Mouse (Mus musculus) kidney, adult 2 months (tissue): ENCODE results near the gene Kif4. TPM values are rescaled to one million over a fixed set of nuclear protein-coding genes. Genes with fewer than 3 reads are reported as not detected.

Experiments used
- DNase-seq: peaks from one replicate; pipeline ENCODE4 v3.0.0; 2021
- H3K27ac ChIP-seq: fragments of 200-500 bp; 2 replicates; pipeline ENCODE4 v1.5.1; 2012; ENCODE audit warnings: low read depth, low read length, control low read depth, inconsistent platforms; ENCODE audit not compliant: insufficient read depth
- H3K27me3 ChIP-seq: fragments of 200-500 bp; replicated peaks from 2 replicates; pipeline ENCODE4 v1.6.1; 2012; ENCODE audit warnings: mild to moderate bottlenecking, moderate library complexity, low read length, inconsistent platforms; ENCODE audit not compliant: control insufficient read depth, insufficient read depth
- H3K36me3 ChIP-seq: fragments of 200-500 bp; 2 replicates; pipeline ENCODE4 v1.6.1; 2012; ENCODE audit warnings: mild to moderate bottlenecking, moderate library complexity, low read length, inconsistent platforms; ENCODE audit not compliant: control insufficient read depth, insufficient read depth
- H3K4me1 ChIP-seq: fragments of 200-500 bp; 2 replicates; pipeline ENCODE4 v1.6.1; 2011; ENCODE audit warnings: low read length; ENCODE audit not compliant: control insufficient read depth, insufficient read depth
- H3K4me3 ChIP-seq: fragments of 200-500 bp; 2 replicates; pipeline ENCODE4 v1.5.1; 2011; ENCODE audit warnings: mild to moderate bottlenecking, low read depth, low read length, control low read depth; ENCODE audit not compliant: insufficient read depth
- CTCF ChIP-seq: fragments of 200-500 bp; conservative IDR thresholded peaks from 2 replicates; pipeline ENCODE4 v1.5.1; 2011; ENCODE audit warnings: low read depth, mild to moderate bottlenecking, control low read depth, low read length, moderate library complexity, mixed read lengths; ENCODE audit not compliant: insufficient read depth, insufficient read length
- POLR2A ChIP-seq: fragments of 200-500 bp; IDR thresholded peaks from one replicate; pipeline ENCODE4 v1.6.1; 2011; ENCODE audit warnings: low read depth, low read length, control low read depth
- WGBS: fragments of 180-500 bp; shearing (Covaris S2); methylation state at CpG from one replicate; pipeline ENCODE4 v1.1.7; 2018; 5-methylcytosine and 5-hydroxymethylcytosine counted together
- polyA plus RNA-seq: library from polyadenylated mRNA; depleted of rRNA; stranded (reverse); fragments of >200 nt; gene quantifications from 2 replicates; pipeline ENCODE4 v1.2.3, GENCODE M21; 2012; rRNA removed

Kif4 gene
- 0.10 and 0.11 TPM in 2 replicates for polyA plus RNA-seq

DNA sequence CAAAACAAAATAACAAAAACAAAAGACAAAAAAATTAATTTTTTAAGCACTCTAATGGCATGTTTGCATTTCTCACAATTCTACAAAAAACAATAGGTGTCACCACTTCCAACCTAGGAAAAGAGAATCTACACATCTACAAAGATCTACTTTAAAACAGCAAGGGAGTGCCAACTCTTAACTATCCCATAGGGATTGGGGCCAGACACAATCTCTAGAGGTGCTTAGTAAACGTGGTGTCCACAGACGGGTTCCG, at the start of gene Kif4:
Gene Kif4 (plus strand): TSS at position 192 of the 256 bp plus-strand sequence.
- no peak for DNase-seq
- 0% methylated on average over 3 of the region's 3 CpGs for WGBS

DNA sequence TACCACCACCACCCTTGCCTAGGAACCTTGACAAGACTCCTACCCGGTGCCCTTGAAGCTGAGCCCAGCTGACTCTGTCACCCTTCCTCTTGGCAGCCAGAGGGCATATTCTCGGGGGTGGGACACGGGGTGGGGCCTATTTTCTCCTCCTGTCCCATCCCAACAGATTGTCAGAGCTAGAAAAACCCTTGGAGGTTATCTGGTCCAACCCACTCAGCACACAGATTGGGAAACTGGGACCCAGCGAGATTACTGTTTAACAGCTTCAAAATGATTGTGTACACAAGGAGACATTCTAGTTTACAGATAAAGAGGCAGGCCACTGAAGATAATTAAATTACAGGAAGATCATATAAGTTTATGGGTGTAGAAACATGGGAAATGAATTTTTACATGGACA, 30.7 kb upstream of the Kif4 start, which contains the start of gene P2ry4:
Gene P2ry4 (minus strand): TSS at position 79 of the 400 bp plus-strand sequence.
- 68% methylated on average over 4 of the region's 4 CpGs for WGBS
- DNase-seq, result no peak
- H3K27me3 ChIP-seq, result no peaks in the 10 kb centered on the region

More for the DNA sequence above, at the start of gene Kif4:
- Histone ChIP-seq H3K4me3 (peak within 1 kb of the TSS; percentile 74), H3K27me3 (no peaks in the 10 kb centered on the region), H3K4me1 (no peaks in the 10 kb centered on the region; the same call in 1 of the 2 replicates), H3K27ac (peak within 1 kb of the TSS; percentile 66; the same call in 1 of the 2 replicates), H3K36me3 (no peaks in the 10 kb centered on the region)
- TF ChIP-seq CTCF (no peak), POLR2A (no peak)

DNA sequence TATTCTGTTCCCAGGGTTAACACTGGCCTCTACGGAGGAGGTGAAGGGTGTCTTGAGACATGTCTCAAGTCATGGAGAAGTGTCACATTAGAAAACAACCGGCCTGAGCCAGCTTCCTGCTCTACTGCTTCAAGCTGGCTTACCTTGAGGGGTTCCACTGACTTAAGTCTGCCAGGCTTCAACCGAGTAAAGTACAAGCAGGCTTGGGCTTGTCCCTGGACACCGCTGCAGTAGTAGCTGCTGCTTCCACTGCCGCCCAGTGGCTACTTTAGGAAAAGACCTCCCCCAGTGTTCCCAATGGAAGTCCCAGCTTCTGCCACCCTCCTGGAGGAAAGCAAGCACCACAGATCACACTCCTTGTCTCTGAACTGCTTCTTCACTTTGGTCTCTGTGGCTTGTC, 28.1 kb upstream of the Kif4 start:
- Histone ChIP-seq H3K27ac (no peak overlapping the region), H3K4me1 (no peaks in the 10 kb centered on the region), H3K36me3 (no peaks in the 10 kb centered on the region), H3K27me3 (no peaks in the 10 kb centered on the region), H3K4me3 (no peak overlapping the region)
- TF ChIP-seq CTCF, result peak; percentile 71
- TF ChIP-seq POLR2A, result no peak
- 20% methylated on average over 5 of the region's 5 CpGs for WGBS
- DNase-seq, result peak; percentile 59

More for the DNA sequence above, 30.7 kb upstream of the Kif4 start, which contains the start of gene P2ry4:
- no peak within 1 kb of the TSS for H3K27ac ChIP-seq
- TF ChIP-seq CTCF (no peak), POLR2A (no peak)
- no peak within 1 kb of the TSS for H3K4me3 ChIP-seq
- H3K4me1 ChIP-seq, result no peaks in the 10 kb centered on the region
- H3K36me3 ChIP-seq, result no peaks in the 10 kb centered on the region

DNA sequence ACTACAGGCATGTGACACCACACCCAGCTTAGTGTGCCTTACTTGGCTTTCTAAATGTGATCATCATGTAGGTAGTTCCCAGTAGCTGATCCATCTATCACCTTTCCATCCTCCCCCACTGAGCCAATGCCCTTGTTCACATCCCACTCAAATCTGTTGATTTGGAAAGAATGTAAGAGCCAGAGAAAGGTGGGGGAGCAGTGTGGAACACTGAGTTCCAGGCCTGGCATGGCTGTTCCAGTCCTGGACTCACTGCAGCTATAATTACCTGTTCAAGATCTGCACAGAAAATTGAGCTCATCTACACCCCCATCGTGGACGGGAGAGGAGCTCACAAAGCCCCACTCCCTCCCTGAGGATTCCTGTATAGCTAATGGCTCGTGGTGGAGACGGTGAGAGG, 25.8 kb upstream of the Kif4 start:
- no peaks in the 10 kb centered on the region for H3K27me3 ChIP-seq
- TF ChIP-seq CTCF, result no peak
- TF ChIP-seq POLR2A, result no peak
- no peaks in the 10 kb centered on the region for H3K36me3 ChIP-seq
- H3K4me3 ChIP-seq, result no peak overlapping the region
- no peak overlapping the region for H3K27ac ChIP-seq
- no peaks in the 10 kb centered on the region for H3K4me1 ChIP-seq
- DNase-seq, result no peak
- 64% methylated on average over 4 of the region's 4 CpGs for WGBS

DNA sequence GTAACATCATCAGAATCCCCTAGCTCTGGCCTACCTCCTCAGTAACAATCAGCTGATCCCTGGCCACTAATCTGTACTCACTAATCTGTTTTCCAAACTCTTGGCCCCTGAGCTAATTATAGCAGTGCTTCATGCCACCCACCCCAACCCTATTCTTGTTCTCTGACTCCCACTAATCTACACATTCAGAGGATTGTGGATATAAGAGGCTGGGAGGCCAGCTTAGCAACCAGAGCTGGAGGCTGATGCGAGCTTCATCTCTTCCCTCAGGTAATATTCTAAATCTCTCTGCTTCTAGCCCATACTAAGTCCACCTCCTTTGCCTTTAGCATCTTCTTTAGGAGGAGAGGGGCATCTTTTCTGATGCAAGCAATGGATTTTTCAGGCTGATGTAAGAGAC, 20.2 kb upstream of the Kif4 start, which contains the start of gene Arr3:
Gene Arr3 (plus strand): TSS at position 184 of the 400 bp plus-strand sequence.
- 100% methylated on average over 1 of the region's 1 CpGs for WGBS
- TF ChIP-seq CTCF (no peak), POLR2A (no peak)
- no peak for DNase-seq
- H3K4me1 ChIP-seq, result no peaks in the 10 kb centered on the region
- H3K27ac ChIP-seq, result no peak within 1 kb of the TSS
- H3K36me3 ChIP-seq, result no peaks in the 10 kb centered on the region
- H3K27me3 ChIP-seq, result no peaks in the 10 kb centered on the region
- H3K4me3 ChIP-seq, result no peak within 1 kb of the TSS

DNA sequence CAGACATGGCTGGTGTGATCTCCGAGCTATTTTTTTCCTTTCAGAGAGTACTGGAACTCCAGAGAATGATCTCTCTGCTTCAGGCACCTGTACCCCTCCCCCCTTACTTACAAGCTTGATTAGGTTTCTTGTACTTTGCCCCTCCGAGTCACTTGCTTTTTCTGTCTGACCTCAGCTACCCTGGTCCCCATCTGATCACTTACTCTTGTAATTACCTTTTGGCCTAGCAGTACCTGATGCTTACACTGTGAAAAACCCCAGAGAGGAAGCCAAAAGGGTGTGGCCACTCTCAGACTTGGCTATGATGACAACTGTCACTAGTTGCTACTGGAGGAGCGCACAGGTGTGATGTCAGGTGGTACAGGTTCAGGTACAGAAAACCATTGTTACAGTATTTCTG, 7.0 kb upstream of the Kif4 start:
- no peak for TF ChIP-seq CTCF
- no peak for TF ChIP-seq POLR2A
- Histone ChIP-seq H3K36me3 (no peaks in the 10 kb centered on the region), H3K4me1 (no peaks in the 10 kb centered on the region), H3K27me3 (no peaks in the 10 kb centered on the region), H3K27ac (no peak overlapping the region), H3K4me3 (no peak overlapping the region)
- DNase-seq, result peak; percentile 48
- 32% methylated on average over 3 of the region's 3 CpGs for WGBS

DNA sequence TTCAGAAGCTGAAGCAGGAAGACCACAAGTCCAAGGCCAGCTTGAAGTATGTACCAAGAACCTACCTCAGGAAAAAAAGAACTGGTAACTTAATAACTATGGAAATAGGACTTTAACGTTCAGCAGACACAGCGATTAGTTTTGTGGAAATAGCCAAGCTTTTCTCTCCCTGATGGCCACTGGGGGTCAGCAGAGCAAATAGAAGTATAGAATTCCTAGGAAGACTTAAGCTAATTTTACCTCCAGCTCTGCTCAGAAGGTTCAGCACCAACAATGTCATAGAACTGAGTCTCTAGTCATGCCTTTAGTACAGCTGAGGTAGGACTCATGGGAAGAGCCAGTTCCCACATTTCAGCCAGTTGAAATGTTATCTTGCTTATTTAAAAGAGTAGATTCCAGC, 4.2 kb upstream of the Kif4 start:
- Histone ChIP-seq H3K27ac (no peak overlapping the region), H3K36me3 (no peaks in the 10 kb centered on the region), H3K4me3 (no peak overlapping the region), H3K27me3 (no peaks in the 10 kb centered on the region), H3K4me1 (no peaks in the 10 kb centered on the region; the same call in 1 of the 2 replicates)
- TF ChIP-seq POLR2A, result no peak
- TF ChIP-seq CTCF, result no peak
- peak; percentile 28 for DNase-seq
- 25% methylated on average over 2 of the region's 2 CpGs for WGBS
